Mouse (Mus musculus) kidney, embryonic 14.5 days (tissue): ENCODE measurements around the gene Cited2. TPM values are rescaled to one million over a fixed set of nuclear protein-coding genes. Genes with fewer than 3 reads are reported as not detected.

Experiments used
- ATAC-seq: fragments of 200-750 bp; cut with Nextera tagmentation; 2 replicates; pipeline ENCODE4 v1.8.0; 2017; ENCODE audit warnings: moderate number of reproducible peaks, mild to moderate bottlenecking, moderate TSS enrichment, moderate library complexity; ENCODE audit not compliant: low FRiP score, low TSS enrichment
- H3K27ac ChIP-seq: fragments of 300-500 bp; sonication (generic); 2 replicates; pipeline ENCODE4 v1.5.1; 2014; ENCODE audit warnings: low read depth, mild to moderate bottlenecking, low read length, moderate library complexity, mixed read lengths
- H3K27me3 ChIP-seq: fragments of 300-500 bp; sonication (generic); 2 replicates; pipeline ENCODE4 v1.6.1; 2014; ENCODE audit warnings: mild to moderate bottlenecking, low read length; ENCODE audit not compliant: control insufficient read depth, insufficient read depth
- H3K36me3 ChIP-seq: fragments of 300-500 bp; sonication (generic); 2 replicates; pipeline ENCODE4 v1.6.1; 2014; ENCODE audit warnings: low read length, mixed read lengths; ENCODE audit not compliant: control insufficient read depth, insufficient read depth
- H3K4me1 ChIP-seq: fragments of 300-500 bp; sonication (generic); 2 replicates; pipeline ENCODE4 v1.6.1; 2014; ENCODE audit warnings: low read length, mixed read lengths; ENCODE audit not compliant: control insufficient read depth, insufficient read depth
- H3K4me2 ChIP-seq: fragments of 300-500 bp; sonication (generic); replicated peaks from 2 replicates; pipeline ENCODE4 v1.6.1; 2014; ENCODE audit warnings: low read depth, mild to moderate bottlenecking, low read length
- H3K4me3 ChIP-seq: fragments of 300-500 bp; sonication (generic); 2 replicates; pipeline ENCODE4 v1.5.1; 2014; ENCODE audit warnings: mild to moderate bottlenecking, low read length
- H3K9ac ChIP-seq: fragments of 300-500 bp; sonication (generic); 2 replicates; pipeline ENCODE4 v1.6.1; 2014; ENCODE audit warnings: low read depth, mild to moderate bottlenecking, low read length, moderate library complexity
- H3K9me3 ChIP-seq: fragments of 300-500 bp; sonication (generic); 2 replicates; pipeline ENCODE4 v1.6.1; 2016; ENCODE audit warnings: low read length; ENCODE audit not compliant: control insufficient read depth
- WGBS: fragments of 180-500 bp; shearing (Covaris S2); extraction: QIAGEN DNeasy Blood & Tissue Kit; methylation state at CpG from one replicate; pipeline ENCODE4 v1.1.7; 2014; 5-methylcytosine and 5-hydroxymethylcytosine counted together
- polyA plus RNA-seq: library from polyadenylated mRNA; unstranded; fragments of >200 nt; fragmentation: Nextera tagmentation; extraction: Ambion mirVana; gene quantifications from 2 replicates; pipeline ENCODE4 v1.2.1, GENCODE M21; 2014

Cited2 gene
- polyA plus RNA-seq, 1 experiment from 2014 or later = 83.5 TPM

GRCm38 (mm10) chr10:17760750-17761613, 38.0 kb downstream of the Cited2 start:
- Histone ChIP-seq H3K27ac (no peak overlapping the region), H3K27me3 (no peaks in the 10 kb centered on the region)
- 72% methylated on average over 9 of the region's 9 CpGs for WGBS

GRCm38 (mm10) chr10:17761652-17762051, 38.6 kb downstream of the Cited2 start:
- no peaks in the 10 kb centered on the region for H3K27me3 ChIP-seq
- H3K9ac ChIP-seq = no peak overlapping the region
- 87% methylated on average over 1 of the region's 1 CpGs for whole genome bisulfite sequencing
- no peak overlapping the region for H3K4me2 ChIP-seq
- no peak overlapping the region for H3K4me3 ChIP-seq
- H3K36me3 ChIP-seq = no peaks in the 10 kb centered on the region
- H3K27ac ChIP-seq = no peak overlapping the region
- ATAC-seq = no peak
- H3K9me3 ChIP-seq = no peaks in the 10 kb centered on the region
- no peaks in the 10 kb centered on the region for H3K4me1 ChIP-seq

More at GRCm38 (mm10) chr10:17760750-17761613, 38.0 kb downstream of the Cited2 start:
- no peaks in the 10 kb centered on the region for H3K9me3 ChIP-seq
- ATAC-seq = no peak
- H3K4me3 ChIP-seq = no peak overlapping the region
- no peak overlapping the region for H3K4me2 ChIP-seq
- H3K4me1 ChIP-seq = no peaks in the 10 kb centered on the region
- no peaks in the 10 kb centered on the region for H3K36me3 ChIP-seq
- no peak overlapping the region for H3K9ac ChIP-seq

GRCm38 (mm10) chr10:17762946-17763345, 39.9 kb downstream of the Cited2 start:
- H3K4me3 ChIP-seq = no peak overlapping the region
- WGBS = 98% methylated on average over 8 of the region's 8 CpGs
- no peak for ATAC-seq
- no peaks in the 10 kb centered on the region for H3K9me3 ChIP-seq
- H3K27me3 ChIP-seq = no peaks in the 10 kb centered on the region
- no peak overlapping the region for H3K27ac ChIP-seq
- H3K4me1 ChIP-seq = no peaks in the 10 kb centered on the region
- no peak overlapping the region for H3K9ac ChIP-seq
- no peaks in the 10 kb centered on the region for H3K36me3 ChIP-seq
- H3K4me2 ChIP-seq = no peak overlapping the region

GRCm38 (mm10) chr10:17769856-17770255, 46.8 kb downstream of the Cited2 start:
- Histone ChIP-seq H3K9ac (no peak overlapping the region), H3K27me3 (no peaks in the 10 kb centered on the region), H3K4me3 (no peak overlapping the region), H3K4me2 (no peak overlapping the region), H3K4me1 (no peaks in the 10 kb centered on the region), H3K9me3 (no peaks in the 10 kb centered on the region), H3K27ac (no peak overlapping the region), H3K36me3 (no peaks in the 10 kb centered on the region)
- ATAC-seq = no peak
- WGBS = 90% methylated on average over 5 of the region's 5 CpGs

GRCm38 (mm10) chr10:17772364-17772763, 49.3 kb downstream of the Cited2 start:
- H3K27ac ChIP-seq = no peak overlapping the region
- ATAC-seq = no peak
- no peak overlapping the region for H3K9ac ChIP-seq
- H3K4me1 ChIP-seq = no peaks in the 10 kb centered on the region
- no peaks in the 10 kb centered on the region for H3K9me3 ChIP-seq
- H3K27me3 ChIP-seq = no peaks in the 10 kb centered on the region
- no peak overlapping the region for H3K4me3 ChIP-seq
- WGBS = 80% methylated on average over 10 of the region's 10 CpGs
- no peak overlapping the region for H3K4me2 ChIP-seq
- no peaks in the 10 kb centered on the region for H3K36me3 ChIP-seq

- Histone ChIP-seq H3K4me3 (no peak overlapping the region), H3K4me1 (no peaks in the 10 kb centered on the region), H3K9ac (no peak overlapping the region), H3K27ac (no peak overlapping the region), H3K27me3 (no peaks in the 10 kb centered on the region), H3K4me2 (no peak overlapping the region), H3K9me3 (no peaks in the 10 kb centered on the region), H3K36me3 (no peaks in the 10 kb centered on the region)
- ATAC-seq = no peak
- 88% methylated on average over 3 of the region's 3 CpGs for WGBS
Observed at GRCm38 (mm10) chr10:17774366-17774765, 51.3 kb downstream of the Cited2 start.

- Histone ChIP-seq H3K9ac (no peak overlapping the region), H3K27ac (no peak overlapping the region), H3K4me1 (no peaks in the 10 kb centered on the region), H3K9me3 (no peaks in the 10 kb centered on the region), H3K27me3 (no peaks in the 10 kb centered on the region), H3K36me3 (no peaks in the 10 kb centered on the region), H3K4me3 (no peak overlapping the region), H3K4me2 (no peak overlapping the region)
- WGBS = 72% methylated on average over 4 of the region's 4 CpGs
- ATAC-seq = no peak
Observed at GRCm38 (mm10) chr10:17775079-17775478, 52.1 kb downstream of the Cited2 start.

Other genes starting within 250 kb of the Cited2 start
- gene Txlnb, start 73.0 kb downstream of the Cited2 start, polyA plus RNA-seq = 0.93 and 1.2 TPM in 2 replicates
- gene Heca, start 224.8 kb downstream of the Cited2 start, polyA plus RNA-seq = 4.1 and 4.5 TPM in 2 replicates